Mouse (Mus musculus) cortical plate, adult 2 months (tissue): ENCODE data around the gene Id2.

Experiments used
- CTCF ChIP-seq: fragments of 200-500 bp; IDR thresholded peaks from 2 replicates; pipeline ENCODE4 v1.5.1; 2011; ENCODE audit warnings: mild to moderate bottlenecking, control low read depth, low read length; ENCODE audit not compliant: insufficient read depth; ENCODE audit errors: extremely low read depth
- POLR2A ChIP-seq: fragments of 200-500 bp; IDR thresholded peaks from 2 replicates; pipeline ENCODE4 v1.6.1; 2011; ENCODE audit warnings: mild to moderate bottlenecking, low read length, control low read depth; ENCODE audit not compliant: insufficient read depth; ENCODE audit errors: extremely low read depth

DNA sequence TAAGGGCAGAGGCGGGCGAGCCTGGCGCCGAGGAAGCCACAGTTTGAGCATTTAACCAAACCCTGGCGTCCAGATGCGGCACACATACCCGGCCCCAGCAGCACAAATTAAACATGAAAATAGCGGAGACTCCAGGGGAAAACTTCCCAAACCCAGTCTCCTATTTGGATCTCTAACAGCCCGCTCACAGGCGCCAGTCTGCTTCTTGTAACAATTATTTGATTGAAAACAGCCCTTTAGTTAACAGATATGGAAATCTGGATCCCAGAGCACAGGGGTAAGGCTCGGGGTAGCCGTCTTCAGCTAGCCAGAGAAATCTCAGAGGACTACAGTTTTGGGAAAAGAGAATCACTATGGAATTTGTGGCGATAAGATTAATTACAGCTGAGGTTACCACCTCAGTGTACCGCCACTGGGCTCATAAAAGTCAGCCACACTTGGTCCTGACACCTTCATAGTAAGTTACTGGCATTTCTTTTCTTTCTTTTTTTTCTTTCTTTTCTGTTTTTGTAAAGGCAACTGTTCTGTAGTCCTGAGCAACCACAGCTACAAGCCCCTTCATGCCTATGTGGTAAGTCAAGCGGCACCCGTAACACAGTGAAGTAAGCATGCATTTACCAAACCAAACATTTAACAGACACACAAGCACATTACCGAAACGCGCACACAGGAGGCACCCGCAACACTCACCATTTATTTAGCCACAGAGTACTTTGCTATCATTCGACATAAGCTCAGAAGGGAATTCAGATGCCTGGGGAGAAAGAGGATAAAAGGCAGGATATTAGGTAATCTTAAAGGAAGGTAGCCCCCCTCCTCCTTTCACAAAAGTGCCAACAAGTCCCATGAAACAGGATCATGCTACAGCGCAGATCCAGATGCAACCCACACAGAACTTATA, 2.1 kb downstream of the Id2 start:
- 0 out of 2 replicates have a peak, but pooled peaks have one; percentile 9 for TF ChIP-seq CTCF
- no peak for TF ChIP-seq POLR2A
